Mouse (Mus musculus): Measurements from ENCODE around the gene Dlgap1.

DNA sequence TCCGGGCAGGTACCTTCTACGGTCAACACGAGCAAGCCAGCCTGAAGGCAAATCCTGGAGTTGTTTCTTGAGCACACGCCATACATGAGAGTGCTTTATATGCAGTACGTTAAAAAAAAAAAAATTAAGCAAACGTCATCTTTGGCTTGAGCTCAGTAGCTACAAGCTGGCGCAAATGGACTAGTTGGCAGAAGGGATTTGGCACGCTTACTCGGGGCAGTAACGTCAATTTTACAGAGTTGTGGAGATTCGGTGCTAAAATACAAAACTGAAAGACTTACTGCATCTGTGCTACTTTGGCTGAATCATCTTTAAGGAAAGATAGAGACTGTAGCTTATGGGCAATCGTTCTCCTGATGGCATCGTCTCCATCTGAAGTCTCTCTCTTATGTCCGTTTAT lies 474.1 kb downstream of the Dlgap1 start:
- no peak for TF ChIP-seq CTCF (IDR thresholded peaks at IDR 0.05; ENCODE audit: extremely low read depth, insufficient read depth, low read length)
- no peak for TF ChIP-seq POLR2A (IDR thresholded peaks at IDR 0.05; ENCODE audit: extremely low read depth, insufficient read depth, low read length)
